Mouse (Mus musculus) embryonic fibroblast, embryonic 13.5 days (primary cell): Measurements from ENCODE around the gene Acbd3.

Experiments
- CTCF ChIP-seq: IDR thresholded peaks from 2 replicates; pipeline ENCODE4 v1.5.1; 2011; ENCODE audit warnings: mild to moderate bottlenecking, control low read depth, low read length, moderate library complexity, borderline replicate concordance; ENCODE audit not compliant: insufficient read depth
- POLR2A ChIP-seq: IDR thresholded peaks from 2 replicates; pipeline ENCODE4 v1.6.1; 2011; ENCODE audit warnings: low read depth, mild to moderate bottlenecking, control low read depth, low read length, moderate library complexity

DNA sequence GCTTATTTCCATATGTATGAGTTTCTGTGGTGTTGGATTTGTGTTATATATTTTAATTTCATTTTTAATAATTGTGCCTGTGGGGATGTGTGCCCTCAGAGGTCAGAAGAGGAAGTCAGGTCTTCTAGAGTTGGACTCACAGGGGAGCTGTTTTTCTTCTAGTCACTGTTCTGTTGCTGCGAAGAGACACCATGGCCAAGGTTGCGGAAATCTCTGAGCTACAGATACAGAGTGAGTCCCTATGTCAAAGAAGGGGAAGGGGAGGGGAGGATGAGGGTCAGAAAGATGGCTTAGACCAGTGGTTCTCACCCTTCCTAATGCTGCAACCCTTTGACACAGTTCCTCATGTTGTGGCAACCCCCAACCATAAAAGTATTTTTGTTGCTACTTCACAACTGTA is 30.9 kb downstream of the Acbd3 start:
- TF ChIP-seq CTCF (no peak), POLR2A (no peak)
